Mouse (Mus musculus): Measurements from ENCODE around the gene Syndig1. TPM values are rescaled to one million over a fixed set of nuclear protein-coding genes. Genes with fewer than 3 reads are reported as not detected.

Syndig1 gene
- polyA plus RNA-seq (2014; fragmentation: Nextera tagmentation; extraction: Ambion mirVana): 8.9 and 11.8 TPM in 2 replicates

GRCm38 (mm10) chr2:149828911-149829310, at the start of gene Syndig1:
Gene Syndig1, plus strand, starts transcription at chr2:149829211.
- no peaks in the 10 kb centered on the region for H3K36me3 ChIP-seq (ENCODE audit: control insufficient read depth, insufficient read depth, low read length)
- H3K27me3 ChIP-seq (ENCODE audit: control insufficient read depth, insufficient read depth, low read length): peaks cover 21% of the 10 kb centered on the region
- H3K9ac ChIP-seq (ENCODE audit: low read depth, low read length): peak within 1 kb of the TSS; percentile 66
- DNase-seq (ENCODE audit: low spot score) (peak; percentile 4), ATAC-seq (ENCODE audit: low FRiP score) (no peak)
- no peaks in the 10 kb centered on the region for H3K9me3 ChIP-seq (ENCODE audit: control insufficient read depth, low read length)
- H3K27ac ChIP-seq (ENCODE audit: low read depth, low read length): no peak within 1 kb of the TSS
- H3K4me3 ChIP-seq (ENCODE audit: low read depth, low read length): peak within 1 kb of the TSS; percentile 60
- peak within 1 kb of the TSS; percentile 97 for H3K4me2 ChIP-seq (replicated peaks; ENCODE audit: low read depth, low read length)
- WGBS: 91% methylated on average over 2 of the region's 2 CpGs
- no peaks in the 10 kb centered on the region for H3K4me1 ChIP-seq (replicated peaks; ENCODE audit: control insufficient read depth, insufficient read depth, low read length)

- 13% methylated on average over 3 of the region's 3 CpGs for WGBS
- Histone ChIP-seq H3K9ac (ENCODE audit: low read depth, low read length) (no peak overlapping the region), H3K27me3 (ENCODE audit: control insufficient read depth, insufficient read depth, low read length) (no peaks in the 10 kb centered on the region), H3K4me3 (ENCODE audit: low read depth, low read length) (no peak overlapping the region), H3K36me3 (ENCODE audit: control insufficient read depth, insufficient read depth, low read length) (no peaks in the 10 kb centered on the region), H3K9me3 (ENCODE audit: control insufficient read depth, low read length) (no peaks in the 10 kb centered on the region), H3K27ac (ENCODE audit: low read depth, low read length) (no peak overlapping the region), H3K4me1 (replicated peaks; ENCODE audit: control insufficient read depth, insufficient read depth, low read length) (no peaks in the 10 kb centered on the region), H3K4me2 (replicated peaks; ENCODE audit: low read depth, low read length) (no peak overlapping the region)
- ATAC-seq (ENCODE audit: low FRiP score) (peak; percentile 82), DNase-seq (ENCODE audit: low spot score) (peak; percentile 21)
Measured at GRCm38 (mm10) chr2:149798613-149799012, 30.4 kb upstream of the Syndig1 start.

- ATAC-seq (ENCODE audit: low FRiP score) (no peak), DNase-seq (ENCODE audit: low spot score) (no peak)
- Histone ChIP-seq H3K9ac (ENCODE audit: low read depth, low read length) (no peak overlapping the region), H3K9me3 (ENCODE audit: control insufficient read depth, low read length) (no peaks in the 10 kb centered on the region), H3K36me3 (ENCODE audit: control insufficient read depth, insufficient read depth, low read length) (no peaks in the 10 kb centered on the region), H3K4me1 (replicated peaks; ENCODE audit: control insufficient read depth, insufficient read depth, low read length) (no peaks in the 10 kb centered on the region), H3K4me2 (replicated peaks; ENCODE audit: low read depth, low read length) (no peak overlapping the region), H3K27ac (ENCODE audit: low read depth, low read length) (no peak overlapping the region), H3K27me3 (ENCODE audit: control insufficient read depth, insufficient read depth, low read length) (no peaks in the 10 kb centered on the region), H3K4me3 (ENCODE audit: low read depth, low read length) (no peak overlapping the region)
- 89% methylated on average over 3 of the region's 3 CpGs for WGBS
Measured at GRCm38 (mm10) chr2:149804599-149805140, 24.3 kb upstream of the Syndig1 start.

- 79% methylated on average over 2 of the region's 2 CpGs for WGBS
- Histone ChIP-seq H3K4me1 (replicated peaks; ENCODE audit: control insufficient read depth, insufficient read depth, low read length) (no peaks in the 10 kb centered on the region), H3K9me3 (ENCODE audit: control insufficient read depth, low read length) (no peaks in the 10 kb centered on the region), H3K27me3 (ENCODE audit: control insufficient read depth, insufficient read depth, low read length) (no peaks in the 10 kb centered on the region), H3K27ac (ENCODE audit: low read depth, low read length) (no peak overlapping the region), H3K4me3 (ENCODE audit: low read depth, low read length) (no peak overlapping the region), H3K36me3 (ENCODE audit: control insufficient read depth, insufficient read depth, low read length) (no peaks in the 10 kb centered on the region), H3K4me2 (replicated peaks; ENCODE audit: low read depth, low read length) (no peak overlapping the region), H3K9ac (ENCODE audit: low read depth, low read length) (no peak overlapping the region)
- ATAC-seq (ENCODE audit: low FRiP score) (no peak), DNase-seq (ENCODE audit: low spot score) (no peak)
Measured at GRCm38 (mm10) chr2:149805256-149805655, 23.8 kb upstream of the Syndig1 start.

GRCm38 (mm10) chr2:149812899-149813298, 16.1 kb upstream of the Syndig1 start:
- Histone ChIP-seq H3K36me3 (ENCODE audit: control insufficient read depth, insufficient read depth, low read length) (no peaks in the 10 kb centered on the region), H3K4me2 (replicated peaks; ENCODE audit: low read depth, low read length) (no peak overlapping the region), H3K27me3 (ENCODE audit: control insufficient read depth, insufficient read depth, low read length) (no peaks in the 10 kb centered on the region), H3K9ac (ENCODE audit: low read depth, low read length) (no peak overlapping the region), H3K4me3 (ENCODE audit: low read depth, low read length) (no peak overlapping the region), H3K9me3 (ENCODE audit: control insufficient read depth, low read length) (no peaks in the 10 kb centered on the region), H3K4me1 (replicated peaks; ENCODE audit: control insufficient read depth, insufficient read depth, low read length) (no peaks in the 10 kb centered on the region), H3K27ac (ENCODE audit: low read depth, low read length) (no peak overlapping the region)
- 75% methylated on average over 2 of the region's 2 CpGs for WGBS
- ATAC-seq (ENCODE audit: low FRiP score) (no peak), DNase-seq (ENCODE audit: low spot score) (no peak)

- Histone ChIP-seq H3K9me3 (ENCODE audit: control insufficient read depth, low read length) (no peaks in the 10 kb centered on the region), H3K27me3 (ENCODE audit: control insufficient read depth, insufficient read depth, low read length) (no peaks in the 10 kb centered on the region), H3K27ac (ENCODE audit: low read depth, low read length) (no peak overlapping the region), H3K4me3 (ENCODE audit: low read depth, low read length) (no peak overlapping the region), H3K4me2 (replicated peaks; ENCODE audit: low read depth, low read length) (no peak overlapping the region), H3K4me1 (replicated peaks; ENCODE audit: control insufficient read depth, insufficient read depth, low read length) (no peaks in the 10 kb centered on the region), H3K9ac (ENCODE audit: low read depth, low read length) (no peak overlapping the region), H3K36me3 (ENCODE audit: control insufficient read depth, insufficient read depth, low read length) (no peaks in the 10 kb centered on the region)
- ATAC-seq (ENCODE audit: low FRiP score) (no peak), DNase-seq (ENCODE audit: low spot score) (no peak)
- 71% methylated on average over 3 of the region's 3 CpGs for whole genome bisulfite sequencing
Measured at GRCm38 (mm10) chr2:149818395-149818794, 10.6 kb upstream of the Syndig1 start.

- Histone ChIP-seq H3K27ac (ENCODE audit: low read depth, low read length) (no peak overlapping the region), H3K4me3 (ENCODE audit: low read depth, low read length) (no peak overlapping the region), H3K9ac (ENCODE audit: low read depth, low read length) (no peak overlapping the region), H3K4me1 (replicated peaks; ENCODE audit: control insufficient read depth, insufficient read depth, low read length) (no peaks in the 10 kb centered on the region), H3K4me2 (replicated peaks; ENCODE audit: low read depth, low read length) (no peak overlapping the region), H3K36me3 (ENCODE audit: control insufficient read depth, insufficient read depth, low read length) (no peaks in the 10 kb centered on the region), H3K9me3 (ENCODE audit: control insufficient read depth, low read length) (no peaks in the 10 kb centered on the region), H3K27me3 (ENCODE audit: control insufficient read depth, insufficient read depth, low read length) (no peaks in the 10 kb centered on the region)
- 90% methylated on average over 3 of the region's 3 CpGs for WGBS
- ATAC-seq (ENCODE audit: low FRiP score) (no peak), DNase-seq (ENCODE audit: low spot score) (no peak)
Measured at GRCm38 (mm10) chr2:149819751-149820150, 9.3 kb upstream of the Syndig1 start.

- no peak overlapping the region for H3K4me3 ChIP-seq (ENCODE audit: low read depth, low read length)
- no peak overlapping the region for H3K27ac ChIP-seq (ENCODE audit: low read depth, low read length)
- ATAC-seq (ENCODE audit: low FRiP score): no peak
- H3K4me1 ChIP-seq (replicated peaks; ENCODE audit: control insufficient read depth, insufficient read depth, low read length): no peaks in the 10 kb centered on the region
- no peaks in the 10 kb centered on the region for H3K27me3 ChIP-seq (ENCODE audit: control insufficient read depth, insufficient read depth, low read length)
- no peaks in the 10 kb centered on the region for H3K9me3 ChIP-seq (ENCODE audit: control insufficient read depth, low read length)
- no peak overlapping the region for H3K9ac ChIP-seq (ENCODE audit: low read depth, low read length)
- H3K4me2 ChIP-seq (replicated peaks; ENCODE audit: low read depth, low read length): no peak overlapping the region
- H3K36me3 ChIP-seq (ENCODE audit: control insufficient read depth, insufficient read depth, low read length): no peaks in the 10 kb centered on the region
- 30% methylated on average over 2 of the region's 2 CpGs for WGBS
- DNase-seq (ENCODE audit: low spot score): no peak
Measured at GRCm38 (mm10) chr2:149820201-149820600, 8.8 kb upstream of the Syndig1 start.

GRCm38 (mm10) chr2:149829955-149830535, 1.0 kb downstream of the Syndig1 start:
- peak; percentile 73 for DNase-seq (ENCODE audit: low spot score)
- ATAC-seq (ENCODE audit: low FRiP score): peak; percentile 29
- Histone ChIP-seq H3K27ac (ENCODE audit: low read depth, low read length) (no peak overlapping the region), H3K27me3 (ENCODE audit: control insufficient read depth, insufficient read depth, low read length) (peaks cover 21% of the 10 kb centered on the region), H3K9me3 (ENCODE audit: control insufficient read depth, low read length) (no peaks in the 10 kb centered on the region), H3K9ac (ENCODE audit: low read depth, low read length) (peak overlapping the region; percentile 66), H3K4me2 (replicated peaks; ENCODE audit: low read depth, low read length) (peak overlapping the region; percentile 97), H3K4me1 (replicated peaks; ENCODE audit: control insufficient read depth, insufficient read depth, low read length) (no peaks in the 10 kb centered on the region), H3K4me3 (ENCODE audit: low read depth, low read length) (peak overlapping the region; percentile 60), H3K36me3 (ENCODE audit: control insufficient read depth, insufficient read depth, low read length) (no peaks in the 10 kb centered on the region)
- under 1% methylated on average over 26 of the region's 26 CpGs for WGBS
